Mouse (Mus musculus): Measurements from ENCODE around the gene Ceacam10.
"Not testable (repeated sequence)": the region's sequence is repeated elsewhere in the genome, so short reads cannot be mapped to it uniquely, and the experiment has no call there.

Ceacam10 gene

GRCm38 (mm10) chr7:24776918-24777317 is at the start of gene Ceacam10:
Ceacam10 (plus strand) TSS chr7:24777206.
- not testable (repeated sequence) for DNase-seq (ENCODE audit: low spot score)

DNA sequence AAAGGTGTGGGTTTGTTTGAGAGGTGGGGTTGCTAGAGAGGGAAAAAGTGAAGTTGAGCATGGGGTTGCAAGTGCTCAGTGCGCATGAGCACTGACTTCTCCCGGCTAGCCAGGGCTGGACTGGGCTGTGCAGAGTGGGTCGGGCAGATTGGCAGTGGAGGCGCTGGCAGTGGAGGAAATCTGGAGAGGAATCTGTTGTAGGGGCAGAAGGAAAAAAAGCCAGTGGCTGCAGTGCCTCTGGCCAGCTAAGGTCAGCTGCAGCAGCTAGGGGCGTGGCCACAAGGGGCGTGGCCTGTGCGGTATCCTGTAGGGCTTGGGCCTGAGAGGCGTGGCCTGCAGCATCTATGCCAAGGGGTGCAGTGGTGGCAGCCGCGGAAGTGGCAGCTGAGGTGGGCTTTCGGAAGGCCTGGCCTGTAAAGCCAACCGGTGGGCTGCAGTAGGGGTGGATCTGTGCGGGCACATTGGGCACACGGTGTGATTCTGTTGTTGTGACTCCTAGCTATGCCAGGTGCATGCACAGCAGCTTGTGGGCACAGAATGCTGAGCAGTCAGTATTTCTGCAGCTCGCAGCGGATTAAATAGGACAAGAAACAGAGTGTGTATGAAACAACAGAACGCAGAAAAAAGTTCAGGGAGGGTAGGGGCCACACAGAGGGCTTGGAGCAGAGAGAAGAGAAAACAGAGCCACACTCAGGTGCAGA is 40.9 kb upstream of the Ceacam10 start:
- DNase-seq (ENCODE audit: low spot score): no peak

DNA sequence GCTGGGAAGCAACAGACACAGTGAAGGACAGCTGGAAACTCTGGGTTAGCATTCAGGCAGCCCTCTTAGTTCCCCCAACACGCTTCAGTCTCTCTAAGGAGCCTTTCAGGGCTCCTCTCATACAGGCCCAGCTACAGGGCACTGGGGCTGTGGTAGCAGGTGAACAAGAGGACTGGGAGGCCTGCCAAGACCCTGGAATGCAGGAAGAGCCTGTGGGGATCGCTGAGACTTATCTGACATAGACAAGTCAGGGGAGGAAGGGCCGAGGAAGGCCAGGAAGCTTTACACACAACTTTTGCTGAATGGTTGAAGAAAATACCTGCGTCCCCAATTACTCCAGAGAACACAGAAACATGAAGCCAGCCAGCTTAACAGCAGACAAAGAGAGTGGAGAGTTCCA is 26.3 kb upstream of the Ceacam10 start:
- no peak for DNase-seq (ENCODE audit: low spot score)

DNA sequence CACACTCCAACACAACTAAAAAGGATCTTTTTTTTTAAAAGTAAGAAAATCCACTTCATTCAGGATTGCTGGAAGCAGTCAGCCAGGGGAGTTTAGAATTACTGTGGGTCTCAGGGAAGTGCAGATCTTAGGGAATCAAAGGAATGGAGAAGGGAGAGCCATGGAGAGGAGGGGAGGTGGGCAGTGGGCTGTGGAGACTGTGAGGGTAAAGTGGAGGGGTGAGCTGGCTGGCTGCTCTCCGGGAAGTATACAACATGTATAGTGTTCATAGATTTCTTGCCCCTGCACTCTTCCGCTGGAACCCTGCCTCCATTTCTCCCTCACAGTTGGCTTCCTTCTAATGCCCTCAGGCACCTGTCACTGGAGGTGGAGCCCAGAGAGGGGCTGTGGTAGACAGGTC is 25.4 kb upstream of the Ceacam10 start:
- no peak for DNase-seq (ENCODE audit: low spot score)

- DNase-seq (ENCODE audit: low spot score): no peak
Measured at GRCm38 (mm10) chr7:24753476-24753875, 23.5 kb upstream of the Ceacam10 start.

GRCm38 (mm10) chr7:24758520-24758919 is 18.5 kb upstream of the Ceacam10 start:
- DNase-seq (ENCODE audit: low spot score): no peak

DNA sequence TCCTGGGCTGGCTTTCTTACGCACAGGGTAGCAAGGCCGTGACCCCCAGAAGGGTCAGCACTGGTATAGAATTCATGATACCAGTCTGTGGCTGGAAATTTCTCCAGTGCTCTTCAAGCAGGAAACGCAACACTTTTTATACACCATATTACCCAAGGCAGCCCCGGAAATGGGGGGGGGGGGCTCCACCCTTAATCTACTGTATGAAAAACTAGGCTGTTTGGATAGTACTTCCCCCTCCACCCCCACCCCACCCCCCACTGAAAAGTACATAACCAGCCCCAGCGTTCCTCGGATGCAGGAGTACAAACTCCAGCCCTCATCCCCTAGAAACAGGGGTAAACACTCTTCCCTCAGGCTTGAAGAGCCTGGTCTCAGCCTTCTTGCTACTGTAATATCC is 16.8 kb upstream of the Ceacam10 start, which contains the start of gene Cd177:
Gene Cd177, minus strand, starts transcription at position 101 of the 400 bp plus-strand sequence.
- no peak for DNase-seq (ENCODE audit: low spot score)

- no peak for DNase-seq (ENCODE audit: low spot score)
Measured at GRCm38 (mm10) chr7:24761161-24761560, 15.8 kb upstream of the Ceacam10 start.

- DNase-seq (ENCODE audit: low spot score): no peak
Measured at GRCm38 (mm10) chr7:24762574-24762973, 14.4 kb upstream of the Ceacam10 start.

DNA sequence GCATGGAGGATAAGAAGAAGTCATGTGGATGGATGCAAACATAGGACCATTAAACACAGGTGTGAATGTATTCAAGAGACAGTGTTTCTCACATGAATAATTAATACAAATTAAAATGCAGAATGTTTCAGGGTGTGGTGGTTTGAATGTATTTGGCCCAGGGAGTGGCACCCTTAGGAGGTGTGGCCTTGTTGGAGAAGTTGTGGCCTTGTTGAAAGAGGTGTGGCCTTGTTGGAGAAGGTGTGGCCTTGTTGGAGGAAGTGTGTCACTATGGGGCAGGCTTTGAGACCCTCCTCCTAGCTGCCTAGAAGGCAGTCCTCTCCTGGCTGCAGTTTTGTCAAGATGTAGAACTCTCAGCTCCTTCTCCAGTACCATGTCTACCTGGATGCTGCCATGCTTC is 5.6 kb upstream of the Ceacam10 start:
- no peak for DNase-seq (ENCODE audit: low spot score)

DNA sequence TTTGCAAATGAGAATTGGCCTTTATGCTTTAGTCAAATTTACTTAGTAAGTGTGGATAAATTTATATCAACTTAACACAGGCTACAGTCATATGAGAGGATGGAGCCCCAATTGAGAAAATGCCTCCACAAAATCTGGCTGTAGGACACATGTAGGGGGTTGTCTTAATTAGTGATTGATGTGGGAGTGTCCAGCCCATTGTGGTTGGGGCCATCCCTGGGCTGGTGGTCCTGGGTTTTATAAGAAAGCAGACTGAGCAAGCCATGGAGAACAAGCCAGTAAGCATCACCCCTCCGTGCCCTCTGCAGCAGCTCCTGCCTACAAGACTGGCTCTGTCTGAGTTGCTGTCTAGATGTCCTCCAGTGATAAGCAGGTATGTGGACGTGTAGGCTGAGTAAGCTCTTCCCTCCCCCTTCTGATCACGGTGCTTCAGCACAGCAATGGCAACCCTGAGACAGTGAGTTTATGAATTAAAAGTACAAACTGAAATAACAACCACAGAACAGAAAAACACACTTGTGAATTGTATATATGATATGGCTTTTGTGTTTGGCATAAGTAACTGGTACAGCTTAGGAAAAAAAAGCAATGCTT is 3.0 kb upstream of the Ceacam10 start:
- no peak for DNase-seq (ENCODE audit: low spot score)

- DNase-seq (ENCODE audit: low spot score): no peak
Measured at GRCm38 (mm10) chr7:24776145-24776544, 861 bp upstream of the Ceacam10 start.

- no peak for DNase-seq (ENCODE audit: low spot score)
Measured at GRCm38 (mm10) chr7:24797918-24798317, 20.9 kb downstream of the Ceacam10 start.

- no peak for DNase-seq (ENCODE audit: low spot score)
Measured at GRCm38 (mm10) chr7:24802149-24802767, 25.3 kb downstream of the Ceacam10 start.

GRCm38 (mm10) chr7:24804826-24805225 is 27.8 kb downstream of the Ceacam10 start:
- no peak for DNase-seq (ENCODE audit: low spot score)

DNA sequence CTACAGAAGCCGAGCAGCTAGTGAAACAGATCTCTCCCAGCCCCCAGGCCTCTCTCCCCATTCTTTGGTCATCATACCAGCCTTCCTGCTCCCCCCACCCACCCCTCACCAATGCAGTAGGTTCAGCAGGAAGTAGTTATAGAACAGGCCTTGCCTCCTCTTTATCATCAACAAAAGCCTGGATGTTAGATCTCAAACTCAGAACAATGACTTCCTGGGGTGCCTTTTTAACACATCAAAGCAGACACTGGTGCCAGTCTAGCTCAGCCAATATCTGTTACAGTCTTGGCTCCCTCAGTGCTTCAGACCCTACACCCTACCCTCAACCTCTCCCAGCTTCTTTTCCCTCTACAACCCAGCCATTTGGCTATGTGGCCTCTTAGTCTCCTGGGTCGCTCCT is 32.0 kb downstream of the Ceacam10 start:
- DNase-seq (ENCODE audit: low spot score): no peak

- peak; percentile 46 for DNase-seq (ENCODE audit: low spot score)
Measured at GRCm38 (mm10) chr7:24817502-24817901, 40.5 kb downstream of the Ceacam10 start.

DNA sequence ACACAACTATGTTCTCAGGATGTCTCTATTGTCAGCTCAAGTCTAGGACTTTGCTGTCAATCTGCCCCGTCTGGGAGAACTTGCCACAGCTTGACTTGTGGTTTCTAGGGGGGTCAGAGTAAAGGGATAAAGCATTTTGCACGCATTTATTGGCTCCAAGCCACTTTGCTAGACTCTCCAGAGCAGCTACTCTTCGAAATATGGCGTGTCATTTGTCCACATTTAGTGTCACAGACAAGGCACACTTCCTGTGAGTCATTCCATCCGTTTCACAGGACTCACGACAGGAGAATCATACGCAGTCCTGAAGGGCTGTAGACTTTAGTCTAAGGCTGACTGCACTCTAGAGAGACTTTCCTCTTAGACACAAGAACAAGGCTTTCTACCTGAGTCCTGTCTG is 47.4 kb downstream of the Ceacam10 start:
- no peak for DNase-seq (ENCODE audit: low spot score)

DNA sequence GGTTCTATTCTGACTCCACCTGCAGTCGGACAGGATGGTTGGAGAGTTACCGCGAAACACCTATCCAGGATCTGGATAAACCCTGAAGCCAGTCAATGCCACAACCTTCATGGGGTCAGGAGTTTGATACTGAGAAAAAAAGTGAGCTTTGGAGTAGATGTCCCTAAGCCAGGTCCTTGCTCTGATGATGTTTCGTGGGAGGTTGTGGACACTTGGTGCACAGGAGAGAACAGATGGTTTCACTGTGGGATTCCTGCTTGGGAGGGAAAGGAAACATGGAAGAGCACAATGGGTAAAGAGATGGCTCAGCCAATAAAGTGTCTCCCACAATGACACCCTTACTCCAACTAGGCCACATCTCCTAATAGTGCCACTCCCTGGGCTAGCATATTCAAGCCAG is 50.2 kb downstream of the Ceacam10 start:
- no peak for DNase-seq (ENCODE audit: low spot score)

Data from layer of hippocampus, adult 9-10 months (tissue).